Mouse (Mus musculus) CD4-positive, CD25-positive, alpha-beta regulatory T cell, adult 4 months (primary cell): Measurements from ENCODE around the gene Tmem216. TPM values are rescaled to one million over a fixed set of nuclear protein-coding genes. Genes with fewer than 3 reads are reported as not detected.

Experiments used
- ATAC-seq: one replicate; pipeline ENCODE4 v1.8.0; 2017
- polyA plus RNA-seq, 2 experiments: library from polyadenylated mRNA; unstranded; fragments of 100-300 nt; shearing (Covaris generic); gene quantifications; one replicate each; pipeline ENCODE4 v1.2.1; 2017

Gene Tmem216
- polyA plus RNA-seq, 2 experiments from 2014 or later: 10.7 to 13.6 TPM

DNA sequence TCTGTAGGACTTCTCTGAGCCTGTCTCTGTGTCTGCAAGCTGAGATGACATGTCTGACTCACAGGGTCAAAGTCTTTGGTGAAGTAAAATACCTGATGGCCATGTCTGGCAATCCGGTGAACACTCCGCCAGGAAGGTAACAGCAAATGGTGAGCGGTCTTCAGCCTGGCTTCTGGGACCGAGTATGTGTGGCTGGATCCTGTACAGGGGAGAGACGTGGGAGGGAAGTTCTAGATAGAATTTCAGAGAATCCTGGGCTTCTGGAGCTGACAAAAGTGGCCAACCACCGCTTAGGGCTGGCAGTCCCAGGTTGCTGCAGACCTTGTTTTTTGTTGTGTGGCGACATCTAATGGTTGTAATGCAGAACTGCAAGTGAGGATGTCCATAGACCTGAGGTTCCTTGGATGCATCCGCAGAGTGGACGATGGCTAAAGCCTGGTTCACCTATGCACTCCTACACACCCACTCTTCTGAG lies 69.7 kb downstream of the Tmem216 start:
- no peak for ATAC-seq

Other genes starting within 250 kb of the Tmem216 start
- gene Syt7, start 167.1 kb downstream of the Tmem216 start, polyA plus RNA-seq: not detected
- gene Lrrc10b, start 98.8 kb downstream of the Tmem216 start, polyA plus RNA-seq: not detected
- gene Ppp1r32, start 73.3 kb downstream of the Tmem216 start, polyA plus RNA-seq: 1 to 10 TPM in 1 of 2 experiments, under 1 TPM in 1; 0.31 to 1.4 TPM
- gene Cpsf7, start 31.0 kb downstream of the Tmem216 start, polyA plus RNA-seq: 10 to 100 TPM; 59.0 to 79.6 TPM
- gene Sdhaf2, start 30.1 kb downstream of the Tmem216 start, polyA plus RNA-seq: 100 to 1,000 TPM in 1 of 2 experiments, 10 to 100 TPM in 1; 92.6 to 104 TPM
- 10 to 100 TPM; 39.1 to 52.7 TPM for gene Cyb561a3, start 20.9 kb upstream of the Tmem216 start, polyA plus RNA-seq
- 10 to 100 TPM; 19.3 to 23.0 TPM for gene Tmem138, start 21.1 kb upstream of the Tmem216 start, polyA plus RNA-seq
- gene Ddb1, start 49.1 kb upstream of the Tmem216 start, polyA plus RNA-seq: 100 to 1,000 TPM; 104 to 182 TPM
- 10 to 100 TPM in 1 of 2 experiments, 1 to 10 TPM in 1; 9.2 to 12.7 TPM for gene Tkfc, start 49.4 kb upstream of the Tmem216 start, polyA plus RNA-seq
- not detected for gene Vwce, start 78.0 kb upstream of the Tmem216 start, polyA plus RNA-seq
- not detected for gene Pga5, start 121.8 kb upstream of the Tmem216 start, polyA plus RNA-seq
- 10 to 100 TPM; 14.5 to 15.7 TPM for gene Vps37c, start 132.5 kb upstream of the Tmem216 start, polyA plus RNA-seq
- 100 to 1,000 TPM; 449 to 646 TPM for gene Cd5, start 182.8 kb upstream of the Tmem216 start, polyA plus RNA-seq